Mouse (Mus musculus) stomach, embryonic 16.5 days (tissue): Measurements from ENCODE around the gene Mrpl37. TPM values are rescaled to one million over a fixed set of nuclear protein-coding genes. Genes with fewer than 3 reads are reported as not detected.
A peak's percentile ranks its signal among the peaks of the same experiment; 100 is the strongest.

Source experiments
- ATAC-seq: fragments of 200-750 bp; cut with Nextera tagmentation; 2 replicates; pipeline ENCODE4 v1.8.0; 2017; ENCODE audit warnings: moderate number of reproducible peaks, moderate TSS enrichment; ENCODE audit not compliant: insufficient read depth, low FRiP score
- H3K27ac ChIP-seq: fragments of 300-500 bp; sonication (generic); 2 replicates; pipeline ENCODE4 v1.5.1; 2014; ENCODE audit warnings: low read length
- H3K27me3 ChIP-seq: fragments of 300-500 bp; sonication (generic); 2 replicates; pipeline ENCODE4 v1.6.1; 2014; ENCODE audit warnings: low read length, control low read depth, mixed read lengths; ENCODE audit not compliant: control insufficient read depth, insufficient read depth
- H3K36me3 ChIP-seq: fragments of 300-500 bp; sonication (generic); 2 replicates; pipeline ENCODE4 v1.6.1; 2014; ENCODE audit warnings: low read length; ENCODE audit not compliant: control insufficient read depth, insufficient read depth
- H3K4me1 ChIP-seq: fragments of 300-500 bp; sonication (generic); 2 replicates; pipeline ENCODE4 v1.6.1; 2014; ENCODE audit warnings: low read length, control low read depth, mixed read lengths; ENCODE audit not compliant: control insufficient read depth, insufficient read depth
- H3K4me2 ChIP-seq: fragments of 300-500 bp; sonication (generic); 2 replicates; pipeline ENCODE4 v1.6.1; 2014; ENCODE audit warnings: low read depth, low read length, mixed read lengths
- H3K4me3 ChIP-seq: fragments of 300-500 bp; sonication (generic); replicated peaks from 2 replicates; pipeline ENCODE4 v1.5.1; 2014; ENCODE audit warnings: mild to moderate bottlenecking, low read length
- H3K9ac ChIP-seq: fragments of 300-500 bp; sonication (generic); 2 replicates; pipeline ENCODE4 v1.6.1; 2014; ENCODE audit warnings: low read length
- H3K9me3 ChIP-seq: fragments of 300-500 bp; sonication (generic); replicated peaks from 2 replicates; pipeline ENCODE4 v1.6.1; 2016; ENCODE audit warnings: low read length, control low read depth; ENCODE audit not compliant: control insufficient read depth
- WGBS: fragments of 180-500 bp; shearing (Covaris S2); extraction: QIAGEN DNeasy Blood & Tissue Kit; methylation state at CpG from one replicate; pipeline ENCODE4 v1.1.7; 2014; 5-methylcytosine and 5-hydroxymethylcytosine counted together
- polyA plus RNA-seq: library from polyadenylated mRNA; unstranded; fragments of >200 nt; fragmentation: Nextera tagmentation; extraction: Ambion mirVana; gene quantifications from 2 replicates; pipeline ENCODE4 v1.2.1, GENCODE M21; 2015

Mrpl37 gene
- polyA plus RNA-seq, 1 experiment from 2014 or later, result 91.8 TPM

DNA sequence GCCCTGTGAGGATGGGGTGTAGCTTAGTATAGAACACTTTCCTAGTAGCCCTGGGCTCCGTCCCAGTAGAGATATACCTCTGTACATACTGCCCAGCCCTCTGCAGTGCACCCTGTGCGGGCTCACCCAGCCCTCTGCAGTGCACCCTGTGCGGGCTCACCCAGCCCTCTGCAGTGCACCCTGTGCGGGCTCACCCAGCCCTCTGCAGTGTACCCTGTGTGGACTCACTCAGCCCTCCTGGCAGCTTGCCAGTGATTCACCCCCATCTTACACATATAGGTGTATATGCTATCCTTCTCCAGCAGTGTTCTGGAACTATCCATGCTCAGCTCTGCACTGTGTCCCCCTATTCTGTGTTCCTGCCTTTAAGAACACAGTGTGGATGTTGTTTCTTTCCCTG, 12.2 kb upstream of the Mrpl37 start:
- no peak overlapping the region for H3K27ac ChIP-seq
- no peak overlapping the region for H3K4me3 ChIP-seq
- H3K9me3 ChIP-seq, result no peaks in the 10 kb centered on the region
- ATAC-seq, result peak; percentile 54
- H3K36me3 ChIP-seq, result no peaks in the 10 kb centered on the region
- no peak overlapping the region for H3K4me2 ChIP-seq
- no peak overlapping the region for H3K9ac ChIP-seq
- 65% methylated on average over 4 of the region's 4 CpGs for WGBS
- no peaks in the 10 kb centered on the region for H3K27me3 ChIP-seq
- peaks cover 4% of the 10 kb centered on the region; the same call in 1 of the 2 replicates for H3K4me1 ChIP-seq

DNA sequence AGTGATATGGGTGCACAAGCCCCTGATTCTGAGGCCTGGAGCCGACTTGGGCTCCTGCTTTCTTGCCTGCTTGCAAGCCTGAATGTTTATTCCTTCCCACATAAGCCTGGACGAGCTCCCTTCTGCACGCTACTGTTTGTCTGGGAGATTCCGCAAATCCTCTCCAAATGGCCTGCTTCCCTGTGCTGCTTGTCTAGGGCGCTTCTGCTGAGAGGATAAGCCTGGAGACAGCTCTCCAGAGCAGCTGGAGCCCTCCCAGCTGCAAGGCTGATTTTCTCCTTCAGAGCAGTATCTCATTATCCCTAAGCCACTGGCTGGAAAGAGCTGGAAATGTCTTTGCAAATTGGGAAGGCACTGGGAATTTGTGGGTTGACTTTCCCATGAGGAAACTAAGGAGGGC, 8.8 kb upstream of the Mrpl37 start:
- no peak overlapping the region for H3K27ac ChIP-seq
- H3K4me2 ChIP-seq, result no peak overlapping the region
- no peaks in the 10 kb centered on the region for H3K27me3 ChIP-seq
- H3K9me3 ChIP-seq, result no peaks in the 10 kb centered on the region
- 42% methylated on average over 5 of the region's 5 CpGs for WGBS
- peaks cover 4% of the 10 kb centered on the region; the same call in 1 of the 2 replicates for H3K4me1 ChIP-seq
- no peaks in the 10 kb centered on the region for H3K36me3 ChIP-seq
- H3K9ac ChIP-seq, result no peak overlapping the region
- peak; percentile 63; the same call in 1 of the 2 replicates for ATAC-seq
- H3K4me3 ChIP-seq, result no peak overlapping the region

DNA sequence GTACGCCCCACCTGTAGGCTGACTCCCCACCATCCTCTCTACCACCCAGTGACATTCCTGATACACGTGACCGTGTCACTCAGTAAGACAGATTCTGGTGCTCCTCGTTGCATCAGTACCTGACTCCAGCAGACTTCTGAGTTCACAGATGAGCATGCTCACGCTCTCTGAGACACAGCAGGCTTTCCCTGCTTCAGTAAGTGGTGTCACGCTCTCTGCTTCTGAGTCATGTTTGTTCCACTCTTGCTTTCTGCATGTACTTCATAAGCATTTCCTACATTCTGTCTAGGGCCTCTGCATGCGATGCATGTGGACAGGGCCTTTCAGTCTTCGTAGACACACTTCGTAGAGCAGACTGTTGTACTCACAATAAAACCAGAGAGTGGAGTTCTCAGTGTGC, 5.7 kb upstream of the Mrpl37 start:
- Histone ChIP-seq H3K4me2 (no peak overlapping the region), H3K4me1 (peaks cover 10% of the 10 kb centered on the region; the same call in 1 of the 2 replicates), H3K9me3 (no peaks in the 10 kb centered on the region), H3K36me3 (no peaks in the 10 kb centered on the region), H3K27me3 (no peaks in the 10 kb centered on the region), H3K27ac (no peak overlapping the region), H3K4me3 (no peak overlapping the region), H3K9ac (no peak overlapping the region)
- 86% methylated on average over 9 of the region's 9 CpGs for WGBS
- ATAC-seq, result no peak

DNA sequence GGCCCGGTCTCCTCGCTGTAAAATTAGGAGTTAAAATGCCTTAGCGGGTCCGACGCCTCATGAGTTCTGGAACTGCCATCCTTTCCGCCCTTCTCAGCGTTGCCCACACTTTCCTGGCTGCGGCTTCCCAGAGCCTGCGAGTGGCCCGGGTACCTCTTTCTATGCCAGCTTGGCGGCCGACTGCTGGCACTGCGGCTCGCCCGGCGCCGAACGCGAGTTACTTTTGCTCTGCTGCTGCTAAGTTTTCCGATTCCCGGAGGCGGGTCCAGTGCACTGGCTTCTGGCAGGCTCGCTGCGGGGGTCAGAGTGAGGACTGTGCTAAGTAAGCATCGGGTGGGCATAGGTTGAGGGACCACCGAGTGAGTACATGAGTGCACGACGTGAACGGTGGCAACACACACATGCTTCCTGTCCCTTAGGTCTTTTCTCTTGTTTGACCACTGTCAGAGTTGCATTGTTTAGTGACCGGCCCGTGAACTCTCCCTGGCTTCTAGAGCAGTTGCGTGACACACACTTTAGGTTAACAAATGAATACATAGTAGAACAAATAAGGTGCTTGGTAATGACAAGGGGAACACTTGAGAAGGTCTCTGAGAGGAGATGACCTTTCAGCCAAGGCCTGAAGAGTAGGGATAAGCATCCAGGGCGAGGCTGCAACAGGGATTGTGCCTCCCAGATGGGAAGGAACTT, 628 bp upstream of the Mrpl37 start:
- Histone ChIP-seq H3K4me3 (peak overlapping the region; percentile 74), H3K27ac (peak overlapping the region; percentile 72), H3K36me3 (peaks cover 6% of the 10 kb centered on the region), H3K9ac (peak overlapping the region; percentile 79), H3K27me3 (no peaks in the 10 kb centered on the region), H3K4me1 (peaks cover 14% of the 10 kb centered on the region), H3K9me3 (no peaks in the 10 kb centered on the region), H3K4me2 (peak overlapping the region; percentile 97)
- 3% methylated on average over 33 of the region's 33 CpGs for WGBS
- peak; percentile 11; the same call in 1 of the 2 replicates for ATAC-seq

DNA sequence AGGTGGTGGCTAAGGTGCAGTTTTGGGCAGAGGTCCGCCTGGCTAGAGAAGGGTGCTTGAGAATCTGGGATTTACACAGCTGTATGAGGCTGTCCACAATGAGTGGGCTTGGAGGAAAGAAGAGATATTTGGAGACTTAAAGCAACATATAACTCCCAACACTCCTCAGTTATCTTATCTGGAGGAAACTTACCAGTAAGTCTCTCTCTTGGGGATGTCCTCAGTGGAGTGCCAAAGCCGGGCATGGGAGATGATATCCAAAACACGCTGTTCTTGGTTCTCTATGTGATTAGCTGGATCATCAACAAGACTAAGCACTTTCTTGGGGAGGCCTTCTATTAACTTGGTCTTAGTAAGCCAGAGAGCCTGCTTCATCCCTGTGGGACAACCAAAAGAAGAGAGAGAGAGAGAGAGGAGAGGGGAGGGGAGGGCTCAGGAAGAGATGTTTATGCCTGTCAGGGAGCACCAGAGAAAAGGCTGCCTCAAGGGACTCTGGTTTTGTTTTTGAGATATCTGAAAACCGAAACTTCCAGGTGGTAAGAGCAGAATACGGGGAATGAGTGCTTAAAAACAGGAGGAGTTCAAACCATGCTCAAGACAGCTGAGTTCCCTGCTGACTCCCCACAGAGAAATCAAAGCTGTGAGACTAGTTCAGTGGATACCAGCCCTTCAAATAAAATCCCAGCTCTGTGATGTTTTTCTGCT, 2.1 kb downstream of the Mrpl37 start:
- Histone ChIP-seq H3K27ac (no peak overlapping the region), H3K4me3 (no peak overlapping the region), H3K36me3 (peaks cover 14% of the 10 kb centered on the region), H3K9me3 (no peaks in the 10 kb centered on the region), H3K4me2 (no peak overlapping the region), H3K4me1 (peaks cover 14% of the 10 kb centered on the region), H3K27me3 (no peaks in the 10 kb centered on the region), H3K9ac (no peak overlapping the region)
- no peak for ATAC-seq
- 90% methylated on average over 5 of the region's 5 CpGs for WGBS

DNA sequence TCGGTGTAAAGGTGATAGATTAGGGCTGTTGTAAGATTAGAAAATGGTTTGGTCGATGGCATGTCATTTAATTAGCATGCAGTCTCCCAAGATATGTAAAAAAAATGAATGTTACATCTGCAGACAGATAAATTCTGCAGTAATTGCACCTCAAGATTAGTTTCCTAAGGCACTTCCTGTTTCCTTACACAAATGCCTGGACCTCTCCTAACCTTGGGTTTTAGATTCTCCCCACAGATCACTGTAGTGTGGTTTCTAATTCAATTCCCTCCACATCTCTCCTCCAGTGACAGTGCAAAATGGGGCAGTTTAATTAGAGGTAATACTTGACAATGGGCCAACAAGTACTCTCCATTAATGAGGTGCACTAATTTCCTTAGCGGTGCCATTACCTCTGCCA, 3.5 kb downstream of the Mrpl37 start:
- Histone ChIP-seq H3K27ac (no peak overlapping the region), H3K4me3 (no peak overlapping the region), H3K4me1 (peaks cover 14% of the 10 kb centered on the region), H3K27me3 (no peaks in the 10 kb centered on the region), H3K4me2 (no peak overlapping the region), H3K9ac (no peak overlapping the region), H3K9me3 (no peaks in the 10 kb centered on the region), H3K36me3 (peaks cover 14% of the 10 kb centered on the region)
- WGBS, result 90% methylated on average over 3 of the region's 3 CpGs
- ATAC-seq, result no peak

DNA sequence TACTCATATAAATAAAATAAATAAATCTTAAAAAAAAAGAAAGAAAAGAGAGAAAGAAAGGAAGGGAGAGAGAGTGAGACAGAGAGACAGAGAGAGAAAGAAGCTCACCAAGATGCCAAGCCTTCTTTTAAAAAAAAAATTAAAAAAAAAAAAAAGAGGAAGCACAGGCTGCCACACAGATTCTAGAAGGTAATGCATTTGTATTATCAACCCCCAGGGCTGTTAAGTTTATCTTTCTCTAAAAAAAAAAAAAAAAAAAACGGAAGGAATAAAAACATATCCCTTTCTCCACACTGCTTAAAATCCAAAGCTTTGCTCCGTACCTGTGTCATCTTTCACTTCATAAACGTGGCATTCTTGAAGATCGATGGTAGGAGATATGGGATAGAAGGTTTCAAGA, 5.1 kb downstream of the Mrpl37 start:
- H3K36me3 ChIP-seq, result peaks cover 18% of the 10 kb centered on the region
- H3K4me1 ChIP-seq, result peaks cover 7% of the 10 kb centered on the region
- no peak for ATAC-seq
- WGBS, result 85% methylated on average over 4 of the region's 4 CpGs
- H3K4me2 ChIP-seq, result no peak overlapping the region
- no peak overlapping the region for H3K9ac ChIP-seq
- H3K27ac ChIP-seq, result no peak overlapping the region
- no peaks in the 10 kb centered on the region for H3K27me3 ChIP-seq
- no peak overlapping the region for H3K4me3 ChIP-seq
- H3K9me3 ChIP-seq, result no peaks in the 10 kb centered on the region

DNA sequence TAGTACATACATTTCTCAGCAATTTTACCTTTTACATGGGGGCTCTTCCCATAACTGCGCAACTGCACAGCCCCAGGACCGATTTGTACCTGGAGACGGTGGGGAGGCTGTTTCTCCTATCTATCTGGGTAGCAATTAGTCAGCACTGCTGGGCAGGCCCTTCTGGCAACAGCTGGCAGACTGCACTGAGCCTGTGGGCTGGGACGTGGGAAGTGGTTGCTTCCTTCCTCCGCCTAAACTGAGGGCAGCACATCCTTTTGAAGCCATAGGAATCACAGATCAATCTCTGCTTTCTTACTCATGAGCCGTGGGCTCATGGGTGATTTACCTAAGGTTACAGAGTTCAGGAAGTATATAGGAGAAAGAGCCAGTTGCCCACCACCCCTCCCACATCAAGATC, 7.9 kb downstream of the Mrpl37 start:
- Histone ChIP-seq H3K4me2 (no peak overlapping the region), H3K36me3 (peaks cover 16% of the 10 kb centered on the region), H3K27ac (no peak overlapping the region), H3K4me1 (no peaks in the 10 kb centered on the region), H3K9me3 (no peaks in the 10 kb centered on the region), H3K27me3 (no peaks in the 10 kb centered on the region), H3K9ac (no peak overlapping the region), H3K4me3 (no peak overlapping the region)
- ATAC-seq, result no peak
- WGBS, result 75% methylated on average over 6 of the region's 6 CpGs

DNA sequence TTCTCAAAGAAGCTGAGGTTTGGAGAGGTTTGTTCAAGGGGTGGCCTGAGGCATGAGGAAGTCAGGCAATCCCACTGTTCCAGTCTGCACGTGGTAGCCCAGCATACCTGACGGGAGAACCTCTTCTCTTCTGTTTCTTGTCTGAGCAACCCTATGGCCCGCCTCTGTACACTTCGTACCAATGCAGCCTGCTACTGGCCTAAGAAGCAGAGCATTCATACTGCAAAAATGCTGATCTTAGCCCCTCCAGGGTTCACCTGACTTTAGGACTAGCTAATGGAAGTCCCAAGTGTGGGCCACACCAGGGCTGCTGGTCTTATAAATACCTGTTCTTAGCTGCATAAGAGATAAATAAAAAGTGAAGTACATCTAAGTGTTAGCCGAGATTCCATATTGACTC, 8.3 kb downstream of the Mrpl37 start:
- peaks cover 12% of the 10 kb centered on the region; the same call in 1 of the 2 replicates for H3K36me3 ChIP-seq
- no peaks in the 10 kb centered on the region for H3K4me1 ChIP-seq
- H3K9ac ChIP-seq, result no peak overlapping the region
- H3K4me3 ChIP-seq, result no peak overlapping the region
- H3K4me2 ChIP-seq, result no peak overlapping the region
- H3K27me3 ChIP-seq, result no peaks in the 10 kb centered on the region
- ATAC-seq, result no peak
- no peaks in the 10 kb centered on the region for H3K9me3 ChIP-seq
- WGBS, result 84% methylated on average over 5 of the region's 5 CpGs
- no peak overlapping the region for H3K27ac ChIP-seq
